Mouse (Mus musculus): ENCODE measurements at regions not wholly inside any gene's neighbourhood (a gene's known extent, or its start where the extent isn't known, plus 50 kb on each side); places are given as distances from the start of the nearest gene placed in this dataset.

DNA sequence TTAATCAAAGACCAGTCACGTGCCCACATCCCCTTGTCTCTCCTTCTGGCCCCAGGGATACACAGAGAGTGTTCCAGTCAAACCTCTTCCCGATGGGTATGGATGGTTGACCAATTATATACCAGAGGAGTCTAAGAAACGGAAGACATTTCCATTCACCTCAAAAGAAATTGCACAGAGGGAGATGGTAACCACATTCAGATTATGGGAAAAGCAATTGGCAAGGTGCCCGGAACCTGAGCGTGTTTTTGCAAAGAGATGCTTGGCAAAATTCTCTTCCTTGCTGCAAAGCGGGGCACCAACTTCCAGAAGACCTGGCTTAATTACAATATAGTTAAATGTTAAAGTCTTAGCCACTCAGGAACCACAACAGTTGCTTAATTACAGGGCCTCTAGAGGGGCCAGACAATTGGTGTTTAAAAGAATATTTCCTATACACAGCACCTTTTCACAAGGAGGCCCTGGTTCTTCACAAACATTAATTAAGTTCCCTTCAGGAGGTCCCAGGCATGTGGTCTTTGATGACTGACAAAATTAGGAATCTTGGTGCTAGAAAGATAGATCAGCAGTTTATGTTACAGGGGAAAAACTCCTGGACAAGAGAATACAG lies 59.1 kb upstream of the Hs6st1 start:
- TF ChIP-seq GATA1 (IDR thresholded peaks at IDR 0.05; ENCODE audit: borderline replicate concordance, low read length) (no peak), FLI1 (IDR thresholded peaks at IDR 0.05; ENCODE audit: low read length) (no peak)

Measured in megakaryocyte, embryonic 14.5 days (primary cell).